Mouse (Mus musculus): Measurements from ENCODE around the gene Stom.

DNA sequence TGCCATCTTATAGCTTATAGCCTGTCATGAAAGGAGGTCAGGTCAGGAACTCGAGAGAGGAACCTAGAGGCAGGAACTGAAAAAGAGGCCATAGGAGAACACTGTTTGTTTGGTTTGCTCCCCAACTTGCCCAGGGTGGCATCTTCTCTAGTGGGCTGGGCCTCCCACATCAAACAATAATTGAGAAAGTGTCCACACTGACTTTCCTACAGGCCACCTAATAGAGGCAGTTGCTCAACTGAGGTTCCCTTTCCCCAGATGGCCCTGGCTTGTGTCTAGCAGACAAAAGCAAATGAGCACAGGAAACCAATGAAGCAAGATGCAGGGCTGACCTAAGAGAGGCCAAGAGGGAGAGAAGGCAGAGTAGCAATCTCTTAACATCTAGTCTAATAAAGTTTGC is 28.6 kb downstream of the Stom start:
- TF ChIP-seq CTCF (IDR thresholded peaks at IDR 0.05; ENCODE audit: control insufficient read depth, insufficient read depth, insufficient read length), result no peak
- TF ChIP-seq USF1 (IDR thresholded peaks at IDR 0.05; ENCODE audit: low read depth), result no peak
- no peak for TF ChIP-seq MYOG (IDR thresholded peaks at IDR 0.05; ENCODE audit: control insufficient read depth, extremely low read depth, insufficient read length)
